Mouse (Mus musculus) spleen, adult 2 months (tissue): ENCODE results near the gene Sorbs2.

Source experiments
- CTCF ChIP-seq: fragments of 200-500 bp; IDR thresholded peaks from 2 replicates; pipeline ENCODE4 v1.5.1; 2011; ENCODE audit warnings: mild to moderate bottlenecking, inconsistent platforms; ENCODE audit not compliant: insufficient read depth, insufficient read length, insufficient replicate concordance; ENCODE audit errors: extremely low read depth
- POLR2A ChIP-seq: fragments of 200-500 bp; IDR thresholded peaks from 2 replicates; pipeline ENCODE4 v1.6.1; 2011; ENCODE audit warnings: low read depth, low read length, inconsistent platforms

DNA sequence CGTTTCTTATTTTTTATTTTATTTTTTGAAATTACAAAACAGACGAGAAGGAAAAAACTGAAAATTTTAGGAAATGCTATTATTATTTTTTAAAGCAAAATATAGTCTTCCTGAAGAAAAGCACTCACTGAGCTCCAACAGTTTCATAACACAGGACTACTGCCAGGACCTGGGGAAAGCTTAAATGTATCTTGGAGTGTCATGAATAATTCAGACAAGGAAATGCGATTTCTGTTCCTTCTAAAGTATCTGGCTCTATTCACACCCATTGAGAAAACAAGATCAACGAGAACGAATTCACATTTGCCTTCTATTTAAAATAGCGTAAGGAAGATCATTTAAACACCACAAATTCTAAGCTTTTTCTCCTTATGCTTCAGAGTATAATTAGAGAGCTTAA is 127.6 kb downstream of the Sorbs2 start:
- no peak for TF ChIP-seq CTCF
- TF ChIP-seq POLR2A: no peak
